Mouse (Mus musculus) forebrain, embryonic 13.5 days (tissue): ENCODE results near the gene Sdhb. TPM values are rescaled to one million over a fixed set of nuclear protein-coding genes. Genes with fewer than 3 reads are reported as not detected.

Experiments used
- ATAC-seq: fragments of 200-750 bp; cut with Nextera tagmentation; 2 replicates; pipeline ENCODE4 v1.8.0; 2017
- H3K27ac ChIP-seq: fragments of 300-500 bp; sonication (generic); 2 replicates; pipeline ENCODE4 v1.5.1; 2015; ENCODE audit warnings: inconsistent platforms, mild to moderate bottlenecking, moderate library complexity
- H3K27me3 ChIP-seq: fragments of 300-500 bp; sonication (generic); 2 replicates; pipeline ENCODE4 v1.6.1; 2015; ENCODE audit warnings: mild to moderate bottlenecking, inconsistent platforms
- H3K36me3 ChIP-seq: fragments of 300-500 bp; sonication (generic); 2 replicates; pipeline ENCODE4 v1.6.1; 2015; ENCODE audit warnings: mild to moderate bottlenecking, inconsistent platforms; ENCODE audit not compliant: poor library complexity, severe bottlenecking
- H3K4me1 ChIP-seq: fragments of 300-500 bp; sonication (generic); 2 replicates; pipeline ENCODE4 v1.6.1; 2015; ENCODE audit warnings: inconsistent platforms
- H3K4me2 ChIP-seq: fragments of 300-500 bp; sonication (generic); 2 replicates; pipeline ENCODE4 v1.6.1; 2015; ENCODE audit warnings: inconsistent platforms, mild to moderate bottlenecking, moderate library complexity
- H3K4me3 ChIP-seq: fragments of 300-500 bp; sonication (generic); 2 replicates; pipeline ENCODE4 v1.5.1; 2015; ENCODE audit warnings: mild to moderate bottlenecking, inconsistent platforms
- H3K9ac ChIP-seq: fragments of 300-500 bp; sonication (generic); 2 replicates; pipeline ENCODE4 v1.6.1; 2015; ENCODE audit warnings: mild to moderate bottlenecking, inconsistent platforms
- H3K9me3 ChIP-seq: fragments of 300-500 bp; sonication (generic); replicated peaks from 2 replicates; pipeline ENCODE4 v1.6.1; 2016; ENCODE audit warnings: inconsistent platforms
- WGBS: fragments of 180-500 bp; shearing (Covaris S2); methylation state at CpG from one replicate; pipeline ENCODE4 v1.1.7; 2015; 5-methylcytosine and 5-hydroxymethylcytosine counted together
- polyA plus RNA-seq: library from polyadenylated mRNA; unstranded; fragments of >200 nt; fragmentation: Nextera tagmentation; extraction: Ambion mirVana; gene quantifications from 2 replicates; pipeline ENCODE4 v1.2.1, GENCODE M21; 2015

The Sdhb gene
- polyA plus RNA-seq, 1 experiment from 2014 or later: 478 TPM

- under 1% methylated on average over 25 of the region's 26 CpGs for WGBS
- no peaks in the 10 kb centered on the region for H3K27me3 ChIP-seq
- peak overlapping the region; percentile 81 for H3K4me3 ChIP-seq
- peak overlapping the region; percentile 90 for H3K27ac ChIP-seq
- peaks cover 5% of the 10 kb centered on the region for H3K9me3 ChIP-seq
- H3K36me3 ChIP-seq: peaks cover 61% of the 10 kb centered on the region
- H3K4me2 ChIP-seq: peak overlapping the region; percentile 88
- peaks cover 47% of the 10 kb centered on the region for H3K4me1 ChIP-seq
- ATAC-seq: peak; percentile 89
- peak overlapping the region; percentile 94 for H3K9ac ChIP-seq
Observed at GRCm38 (mm10) chr4:141010526-141010925, 49.5 kb downstream of the Sdhb start.

DNA sequence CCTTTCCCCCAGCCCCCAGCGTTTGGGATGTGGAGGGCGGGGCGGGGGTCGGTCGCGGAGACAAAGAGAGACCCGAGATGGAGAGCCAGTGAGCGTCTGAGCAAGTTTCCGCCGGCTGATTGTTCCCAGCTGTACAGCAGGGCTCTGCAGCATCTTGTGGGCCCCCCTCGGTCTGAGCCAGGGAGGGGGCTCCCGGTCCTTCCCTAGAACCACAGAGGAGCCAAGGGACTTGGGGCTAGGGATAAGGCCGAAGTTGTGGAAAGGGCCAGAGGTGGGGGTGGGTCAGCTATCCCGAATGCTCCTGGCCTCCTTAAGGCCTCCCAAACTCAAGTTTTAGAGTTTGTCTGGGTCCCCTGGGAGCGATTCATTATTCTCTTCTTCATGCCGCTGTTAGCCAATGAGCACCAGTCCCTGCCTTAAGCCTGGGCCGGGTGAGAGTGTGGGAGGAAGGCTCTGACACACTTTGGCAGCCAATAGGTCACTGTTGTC is 50.0 kb downstream of the Sdhb start:
- H3K27ac ChIP-seq: peak overlapping the region; percentile 90
- peaks cover 61% of the 10 kb centered on the region for H3K36me3 ChIP-seq
- H3K4me3 ChIP-seq: peak overlapping the region; percentile 81
- H3K9me3 ChIP-seq: peaks cover 5% of the 10 kb centered on the region
- peaks cover 52% of the 10 kb centered on the region for H3K4me1 ChIP-seq
- peak; percentile 39 for ATAC-seq
- WGBS: 0% methylated on average over 17 of the region's 17 CpGs
- H3K4me2 ChIP-seq: peak overlapping the region; percentile 88
- peak overlapping the region; percentile 94 for H3K9ac ChIP-seq
- no peaks in the 10 kb centered on the region for H3K27me3 ChIP-seq

DNA sequence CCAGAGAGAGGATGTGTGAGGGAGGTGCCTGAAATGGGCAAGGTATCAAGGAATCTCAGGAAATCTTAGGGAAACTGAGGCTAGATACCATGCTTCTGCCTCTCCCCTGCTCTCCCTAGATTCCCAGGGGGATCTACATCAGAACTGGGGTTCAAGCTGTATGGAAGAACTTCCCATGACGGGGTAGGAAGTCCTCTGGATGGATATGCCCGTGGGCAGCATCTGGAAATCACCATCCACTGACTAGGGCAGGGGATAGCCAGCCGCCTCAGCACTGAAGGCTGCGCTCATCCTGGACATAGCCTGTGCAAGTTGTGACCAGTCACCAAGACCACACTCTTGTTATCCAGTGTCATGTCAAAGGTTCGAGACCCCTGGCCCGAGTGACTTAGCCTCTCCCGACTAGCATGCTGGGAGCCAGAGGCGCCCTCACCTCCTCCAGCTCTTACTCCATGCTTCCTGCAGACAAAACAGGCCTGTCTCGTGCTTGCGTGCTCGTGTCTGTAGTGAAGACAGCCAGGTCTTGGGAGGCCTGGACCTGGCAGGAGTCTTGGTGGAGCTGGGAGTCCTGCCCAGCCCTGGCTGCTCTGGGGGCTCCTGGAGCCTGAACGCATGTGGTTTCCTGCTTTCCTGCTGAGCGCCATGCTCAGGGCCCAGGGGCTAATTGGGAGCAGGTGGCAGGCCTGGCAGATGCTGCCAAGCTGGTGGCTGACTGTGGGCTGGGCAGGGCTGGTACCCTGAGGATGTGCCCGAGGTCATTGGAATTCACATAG is 50.7 kb downstream of the Sdhb start:
- peaks cover 4% of the 10 kb centered on the region for H3K9me3 ChIP-seq
- H3K27me3 ChIP-seq: no peaks in the 10 kb centered on the region
- peak overlapping the region; percentile 94 for H3K9ac ChIP-seq
- 40% methylated on average over 14 of the region's 14 CpGs for WGBS
- peak overlapping the region; percentile 88 for H3K4me2 ChIP-seq
- peaks cover 52% of the 10 kb centered on the region for H3K4me1 ChIP-seq
- ATAC-seq: peak; percentile 16
- H3K36me3 ChIP-seq: peaks cover 61% of the 10 kb centered on the region
- peak overlapping the region; percentile 90 for H3K27ac ChIP-seq
- H3K4me3 ChIP-seq: peak overlapping the region; percentile 81

DNA sequence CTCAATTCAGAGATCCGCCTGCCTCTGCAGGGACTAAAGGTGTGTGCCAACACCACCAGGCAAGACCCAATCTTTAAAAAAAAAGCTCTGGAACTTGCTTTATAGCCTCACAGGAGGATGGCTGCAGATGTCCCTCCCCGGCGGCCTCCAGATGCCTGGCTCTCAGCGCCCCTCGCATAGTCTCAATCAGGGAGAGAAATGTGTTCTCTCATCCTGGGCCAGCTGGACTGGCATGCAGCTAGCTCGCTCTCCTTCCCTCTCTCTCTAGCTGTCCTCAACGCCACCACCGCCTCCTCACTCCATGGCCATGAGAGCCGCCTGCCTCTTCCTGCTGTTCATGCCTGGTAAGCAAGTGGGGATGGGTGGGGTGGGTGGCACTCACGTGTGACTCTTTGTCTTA is 51.6 kb downstream of the Sdhb start:
- H3K4me3 ChIP-seq: peak overlapping the region; percentile 81
- no peaks in the 10 kb centered on the region for H3K9me3 ChIP-seq
- WGBS: 72% methylated on average over 10 of the region's 10 CpGs
- H3K36me3 ChIP-seq: peaks cover 63% of the 10 kb centered on the region
- no peaks in the 10 kb centered on the region for H3K27me3 ChIP-seq
- no peak for ATAC-seq
- peaks cover 58% of the 10 kb centered on the region for H3K4me1 ChIP-seq
- peak overlapping the region; percentile 94 for H3K9ac ChIP-seq
- H3K27ac ChIP-seq: peak overlapping the region; percentile 90
- peak overlapping the region; percentile 88 for H3K4me2 ChIP-seq

GRCm38 (mm10) chr4:141014114-141014513 is 53.1 kb downstream of the Sdhb start:
- H3K9ac ChIP-seq: peak overlapping the region; percentile 31
- no peak overlapping the region for H3K4me2 ChIP-seq
- no peaks in the 10 kb centered on the region for H3K27me3 ChIP-seq
- H3K4me3 ChIP-seq: no peak overlapping the region
- WGBS: 71% methylated on average over 8 of the region's 8 CpGs
- H3K27ac ChIP-seq: 0 out of 2 replicates have a peak overlapping the region, but pooled peaks have one; percentile 25
- H3K9me3 ChIP-seq: no peaks in the 10 kb centered on the region
- H3K36me3 ChIP-seq: peaks cover 63% of the 10 kb centered on the region
- H3K4me1 ChIP-seq: peaks cover 71% of the 10 kb centered on the region
- ATAC-seq: no peak

DNA sequence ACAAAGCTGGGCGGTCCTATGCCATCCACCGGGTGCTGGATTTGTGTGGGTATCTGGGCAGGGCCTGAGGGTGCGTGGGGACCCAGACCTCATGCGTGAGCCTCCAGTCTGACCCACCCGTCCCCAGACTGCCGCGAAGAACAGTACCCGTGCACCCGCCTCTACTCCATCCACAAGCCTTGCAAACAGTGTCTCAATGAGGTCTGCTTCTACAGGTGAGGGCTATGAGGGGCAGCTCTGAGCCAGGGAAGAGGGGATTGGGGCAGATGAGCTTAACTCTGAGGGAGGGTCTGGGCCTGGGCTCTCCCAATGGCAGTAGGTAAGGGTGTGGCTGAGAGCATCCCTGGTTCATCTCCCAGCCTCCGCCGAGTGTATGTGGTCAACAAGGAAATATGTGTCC is 53.9 kb downstream of the Sdhb start:
- H3K4me1 ChIP-seq: peaks cover 78% of the 10 kb centered on the region
- 90% methylated on average over 11 of the region's 11 CpGs for WGBS

DNA sequence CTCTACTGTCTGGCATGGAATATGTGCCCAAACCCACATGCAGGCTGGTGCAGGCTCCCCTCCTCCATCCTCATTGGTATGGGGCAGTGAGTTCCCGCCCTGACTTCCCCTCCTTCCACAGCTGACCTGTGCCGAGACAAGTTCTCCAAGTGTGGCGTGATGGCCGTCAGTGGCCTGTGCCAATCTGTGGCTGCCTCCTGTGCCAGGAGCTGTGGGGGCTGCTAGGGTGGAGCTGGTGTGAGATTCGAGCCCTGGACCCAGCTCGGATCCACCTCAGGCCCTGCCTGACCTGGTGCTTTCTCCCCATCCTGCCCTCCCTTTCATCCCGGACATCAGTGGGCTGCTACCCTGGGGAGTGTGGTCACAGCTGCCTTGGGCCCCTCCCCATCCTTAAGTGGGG is 54.4 kb downstream of the Sdhb start:
- peaks cover 78% of the 10 kb centered on the region for H3K4me1 ChIP-seq
- no peak for ATAC-seq

More for the DNA sequence above, 53.9 kb downstream of the Sdhb start:
- Histone ChIP-seq H3K4me2 (no peak overlapping the region), H3K9me3 (no peaks in the 10 kb centered on the region), H3K27ac (no peak overlapping the region), H3K4me3 (no peak overlapping the region), H3K9ac (no peak overlapping the region), H3K36me3 (peaks cover 68% of the 10 kb centered on the region), H3K27me3 (no peaks in the 10 kb centered on the region)
- no peak for ATAC-seq

GRCm38 (mm10) chr4:141016311-141016710 is 55.3 kb downstream of the Sdhb start:
- Histone ChIP-seq H3K27ac (peak overlapping the region; percentile 77), H3K9ac (no peak overlapping the region)
- WGBS: 86% methylated on average over 9 of the region's 9 CpGs

More for the DNA sequence above, 54.4 kb downstream of the Sdhb start:
- Histone ChIP-seq H3K27me3 (no peaks in the 10 kb centered on the region), H3K9ac (no peak overlapping the region), H3K4me2 (no peak overlapping the region), H3K4me3 (no peak overlapping the region), H3K36me3 (peaks cover 72% of the 10 kb centered on the region), H3K9me3 (no peaks in the 10 kb centered on the region), H3K27ac (no peak overlapping the region)
- 81% methylated on average over 7 of the region's 7 CpGs for WGBS

GRCm38 (mm10) chr4:141017657-141018436 is 56.8 kb downstream of the Sdhb start:
- H3K4me2 ChIP-seq: no peak overlapping the region
- no peak for ATAC-seq
- peaks cover 80% of the 10 kb centered on the region for H3K4me1 ChIP-seq
- H3K27ac ChIP-seq: peak overlapping the region; percentile 77
- H3K27me3 ChIP-seq: no peaks in the 10 kb centered on the region
- WGBS: 84% methylated on average over 29 of the region's 29 CpGs
- H3K4me3 ChIP-seq: no peak overlapping the region
- peaks cover 75% of the 10 kb centered on the region for H3K36me3 ChIP-seq
- 0 out of 2 replicates have a peak overlapping the region, but pooled peaks have one; percentile 37 for H3K9ac ChIP-seq
- no peaks in the 10 kb centered on the region for H3K9me3 ChIP-seq

More at GRCm38 (mm10) chr4:141016311-141016710, 55.3 kb downstream of the Sdhb start:
- no peak overlapping the region for H3K4me2 ChIP-seq
- no peak overlapping the region for H3K4me3 ChIP-seq
- H3K36me3 ChIP-seq: peaks cover 72% of the 10 kb centered on the region
- ATAC-seq: no peak
- H3K4me1 ChIP-seq: peaks cover 84% of the 10 kb centered on the region
- H3K9me3 ChIP-seq: no peaks in the 10 kb centered on the region
- no peaks in the 10 kb centered on the region for H3K27me3 ChIP-seq

DNA sequence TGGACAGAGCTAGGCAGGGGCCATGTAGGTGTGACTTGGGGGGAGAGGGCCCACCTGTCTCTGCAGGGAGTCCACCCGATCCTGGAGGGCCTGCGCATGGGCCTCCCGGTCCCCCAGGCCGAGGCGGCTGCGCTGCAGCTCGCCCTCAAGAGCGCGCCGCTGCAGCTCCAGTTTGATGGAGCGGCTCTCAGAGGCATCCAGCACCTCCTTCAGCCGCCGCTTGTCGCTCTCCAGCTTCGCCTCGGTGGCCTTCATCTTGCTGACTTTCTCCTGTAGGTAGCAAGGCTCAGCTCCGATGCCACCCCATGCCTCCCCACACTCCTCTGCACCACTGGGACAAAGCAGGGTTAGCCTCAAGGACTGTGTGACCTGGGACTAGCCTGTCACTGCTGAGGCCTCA is 59.2 kb downstream of the Sdhb start:
- H3K9ac ChIP-seq: peak overlapping the region; percentile 59
- H3K27me3 ChIP-seq: no peaks in the 10 kb centered on the region
- no peak for ATAC-seq
- peaks cover 60% of the 10 kb centered on the region for H3K4me1 ChIP-seq
- no peaks in the 10 kb centered on the region for H3K9me3 ChIP-seq
- WGBS: 78% methylated on average over 17 of the region's 17 CpGs
- H3K27ac ChIP-seq: peak overlapping the region; percentile 96
- H3K4me2 ChIP-seq: peak overlapping the region; percentile 37; the same call in 1 of the 2 replicates
- peaks cover 74% of the 10 kb centered on the region for H3K36me3 ChIP-seq
- H3K4me3 ChIP-seq: no peak overlapping the region

GRCm38 (mm10) chr4:141020811-141021613 is 60.0 kb downstream of the Sdhb start:
- no peak overlapping the region for H3K4me3 ChIP-seq
- H3K36me3 ChIP-seq: peaks cover 74% of the 10 kb centered on the region
- H3K27ac ChIP-seq: peak overlapping the region; percentile 96
- ATAC-seq: peak; percentile 69
- H3K9me3 ChIP-seq: no peaks in the 10 kb centered on the region
- H3K9ac ChIP-seq: peak overlapping the region; percentile 59
- WGBS: 9% methylated on average over 14 of the region's 14 CpGs
- H3K4me2 ChIP-seq: peak overlapping the region; percentile 37
- H3K4me1 ChIP-seq: peaks cover 53% of the 10 kb centered on the region
- H3K27me3 ChIP-seq: no peaks in the 10 kb centered on the region
